Mouse (Mus musculus) natural killer cell, adult 2 months (primary cell): ENCODE data around the gene Fbrsl1.

ENCODE experiments used
- DNase-seq, 2 experiments: peaks; one replicate each; pipeline ENCODE4 v3.0.0; 2022; ENCODE audit warnings: low spot score in 2 of 2

Gene Fbrsl1

GRCm38 (mm10) chr5:110413018-110413417 lies 35.3 kb downstream of the Fbrsl1 start:
- no peak for DNase-seq

DNA sequence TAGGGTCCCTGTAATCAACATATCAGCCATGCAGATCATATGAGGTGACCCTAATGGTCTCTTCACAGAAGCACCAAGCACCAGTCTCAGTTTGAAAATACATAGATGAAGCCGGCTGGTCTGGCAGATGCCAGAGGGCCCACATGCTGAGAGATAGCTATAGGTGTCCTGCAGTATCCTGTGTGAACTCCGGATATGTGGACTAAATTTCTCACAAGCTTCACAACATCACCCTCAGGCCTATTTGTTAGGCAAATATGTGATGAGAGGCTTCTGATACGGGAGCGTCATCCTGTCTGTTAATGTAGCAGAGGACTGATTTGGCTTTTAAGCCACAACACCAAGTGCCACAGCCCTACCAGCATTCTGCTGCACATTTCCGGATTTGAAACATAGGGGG lies 37.9 kb downstream of the Fbrsl1 start:
- no peak for DNase-seq

GRCm38 (mm10) chr5:110408967-110409366 lies 39.3 kb downstream of the Fbrsl1 start:
- DNase-seq = no peak

GRCm38 (mm10) chr5:110406065-110406714 lies 42.1 kb downstream of the Fbrsl1 start:
- no peak for DNase-seq

- DNase-seq = no peak
Measured at GRCm38 (mm10) chr5:110403931-110404330, 44.4 kb downstream of the Fbrsl1 start.

GRCm38 (mm10) chr5:110402557-110402956 lies 45.7 kb downstream of the Fbrsl1 start:
- DNase-seq = no peak

- DNase-seq = no peak
Measured at GRCm38 (mm10) chr5:110401101-110401500, 47.2 kb downstream of the Fbrsl1 start.

DNA sequence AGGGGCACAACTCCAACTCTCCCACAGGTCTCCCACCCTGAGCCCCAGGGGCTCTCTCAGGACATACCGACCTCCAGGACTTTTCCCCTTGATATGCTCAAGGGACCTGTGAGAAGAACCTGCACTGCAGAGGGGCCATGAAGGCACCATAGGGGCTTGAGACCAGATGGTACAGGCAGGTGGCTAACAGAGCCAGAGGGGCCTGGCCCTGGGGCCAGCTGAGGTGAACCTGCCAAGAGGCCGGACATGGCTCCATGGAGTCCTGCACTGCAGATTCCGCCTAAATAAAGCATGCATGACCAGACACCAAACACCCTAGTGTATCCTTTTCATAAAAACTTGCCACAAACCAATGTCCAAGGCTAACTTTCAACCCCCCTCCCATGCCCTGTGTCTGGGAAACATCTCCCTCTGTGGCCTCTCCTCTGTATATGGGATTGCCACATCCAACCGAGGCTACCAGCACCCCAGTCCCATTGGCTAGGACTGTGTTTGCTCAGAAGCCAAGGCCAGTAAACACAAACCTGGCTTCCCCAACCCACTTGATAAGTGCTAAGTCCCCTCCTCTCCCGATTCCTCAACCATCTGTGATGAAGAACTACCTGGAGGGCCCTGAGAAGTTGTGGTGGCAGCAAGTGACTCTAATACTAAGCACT lies 53.2 kb downstream of the Fbrsl1 start:
- DNase-seq = no peak

DNA sequence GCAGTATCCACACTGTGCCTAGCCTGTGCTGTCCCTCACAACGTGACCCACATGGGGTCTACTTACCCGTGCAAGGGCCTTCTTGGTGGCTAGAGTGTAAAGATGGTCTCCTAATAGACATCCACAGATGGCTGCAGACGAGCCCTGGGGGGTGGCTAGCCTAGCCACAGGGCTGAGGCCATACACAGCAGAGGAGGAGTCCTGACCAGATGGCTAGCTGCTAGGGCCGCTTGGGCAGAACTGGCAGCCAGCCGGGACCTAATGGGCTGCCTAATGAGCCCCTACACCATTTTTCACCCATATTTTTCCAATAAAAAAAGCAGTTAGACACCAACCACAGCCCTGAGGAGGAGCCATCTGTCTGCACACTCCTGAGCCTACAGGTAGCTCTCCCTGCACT lies 55.6 kb downstream of the Fbrsl1 start:
- no peak for DNase-seq

DNA sequence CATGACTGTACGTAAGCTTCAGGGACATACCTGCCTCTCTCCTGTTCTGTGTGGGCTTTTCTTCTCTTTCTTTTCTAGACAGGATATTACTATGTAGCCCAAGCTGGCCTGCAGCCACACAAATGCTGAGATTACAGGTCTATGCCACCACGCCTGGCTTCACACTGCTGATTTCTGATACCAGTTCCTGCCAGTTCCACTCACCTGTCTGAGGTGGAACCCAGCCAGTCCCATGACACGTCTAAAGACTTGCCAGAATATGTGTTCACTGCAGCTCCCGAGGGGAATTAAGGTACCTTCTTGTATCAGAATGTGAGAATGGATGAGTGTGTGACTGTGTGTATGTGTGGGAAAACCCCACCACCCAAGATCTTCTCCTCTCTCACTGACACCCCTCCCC lies 57.7 kb downstream of the Fbrsl1 start:
- DNase-seq = no peak

- no peak for DNase-seq
Measured at GRCm38 (mm10) chr5:110387332-110387731, 61.0 kb downstream of the Fbrsl1 start.

GRCm38 (mm10) chr5:110386371-110387330 lies 61.7 kb downstream of the Fbrsl1 start:
- no peak for DNase-seq

GRCm38 (mm10) chr5:110385263-110385662 lies 63.0 kb downstream of the Fbrsl1 start:
- DNase-seq = no peak

DNA sequence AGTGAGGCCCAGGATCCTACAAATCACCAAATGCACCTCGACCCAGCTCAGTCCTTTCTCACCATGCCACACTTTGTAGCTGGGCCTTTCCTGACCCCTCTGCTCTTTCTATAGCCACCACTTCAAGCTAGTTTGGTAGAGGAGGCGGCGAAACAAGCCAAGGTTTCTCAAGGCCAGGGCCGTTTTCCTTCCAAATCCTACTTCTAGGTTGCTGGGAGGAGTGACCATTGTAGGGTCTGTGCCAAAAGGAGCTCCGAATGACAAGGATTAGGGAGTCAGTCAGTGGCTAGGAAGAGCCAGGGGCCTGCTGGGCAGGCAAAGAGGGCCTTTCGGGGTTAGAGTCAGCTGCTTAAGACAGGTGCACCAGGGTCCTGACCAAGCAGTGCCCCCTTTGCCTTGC lies 63.8 kb downstream of the Fbrsl1 start:
- DNase-seq = no peak

DNA sequence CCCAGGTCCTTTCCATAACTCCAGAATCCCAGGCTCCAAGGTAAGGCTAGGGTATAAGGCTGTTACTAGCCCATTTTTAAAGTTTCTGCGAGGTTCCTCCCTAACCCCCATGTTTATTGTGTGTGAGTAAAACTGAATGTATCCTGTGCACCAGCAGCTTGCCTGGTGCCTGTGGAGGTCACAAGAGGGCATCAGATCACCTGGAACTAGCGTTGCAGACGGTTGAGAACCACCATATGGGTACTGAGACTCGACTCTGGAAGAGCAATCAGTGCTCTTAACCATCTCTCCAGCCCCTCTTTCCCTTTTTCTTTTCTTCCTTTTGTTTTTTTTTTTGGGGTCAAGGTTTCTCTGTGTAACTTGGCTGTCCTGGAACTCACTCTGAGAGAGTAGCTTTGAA lies 68.5 kb downstream of the Fbrsl1 start:
- no peak for DNase-seq

DNA sequence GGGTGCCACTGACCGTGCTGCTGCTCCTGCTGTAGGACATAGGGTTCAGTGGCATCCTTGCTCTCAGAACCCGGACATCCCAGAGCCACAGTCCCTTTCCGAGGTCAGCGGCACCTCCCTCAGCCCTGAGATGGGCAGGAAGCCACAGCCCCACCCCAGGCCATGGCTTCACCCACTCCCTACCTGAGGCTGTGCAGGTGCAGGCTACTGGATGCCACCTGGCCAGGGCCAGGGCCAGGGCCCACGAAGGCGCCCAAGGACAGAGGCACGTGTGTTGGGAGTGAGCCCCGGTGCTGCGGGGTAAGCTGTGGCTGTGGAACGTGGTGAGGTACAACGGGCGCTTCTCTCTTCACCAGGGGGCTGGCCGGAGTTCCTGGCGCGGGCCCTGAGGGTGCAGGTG lies 69.2 kb downstream of the Fbrsl1 start:
- no peak for DNase-seq

GRCm38 (mm10) chr5:110378181-110378583 lies 70.1 kb downstream of the Fbrsl1 start:
- no peak for DNase-seq

GRCm38 (mm10) chr5:110376802-110377433 lies 71.4 kb downstream of the Fbrsl1 start:
- DNase-seq = peak; percentile 12 to 44

- DNase-seq = no peak
Measured at GRCm38 (mm10) chr5:110363822-110364545, 84.3 kb downstream of the Fbrsl1 start.

DNA sequence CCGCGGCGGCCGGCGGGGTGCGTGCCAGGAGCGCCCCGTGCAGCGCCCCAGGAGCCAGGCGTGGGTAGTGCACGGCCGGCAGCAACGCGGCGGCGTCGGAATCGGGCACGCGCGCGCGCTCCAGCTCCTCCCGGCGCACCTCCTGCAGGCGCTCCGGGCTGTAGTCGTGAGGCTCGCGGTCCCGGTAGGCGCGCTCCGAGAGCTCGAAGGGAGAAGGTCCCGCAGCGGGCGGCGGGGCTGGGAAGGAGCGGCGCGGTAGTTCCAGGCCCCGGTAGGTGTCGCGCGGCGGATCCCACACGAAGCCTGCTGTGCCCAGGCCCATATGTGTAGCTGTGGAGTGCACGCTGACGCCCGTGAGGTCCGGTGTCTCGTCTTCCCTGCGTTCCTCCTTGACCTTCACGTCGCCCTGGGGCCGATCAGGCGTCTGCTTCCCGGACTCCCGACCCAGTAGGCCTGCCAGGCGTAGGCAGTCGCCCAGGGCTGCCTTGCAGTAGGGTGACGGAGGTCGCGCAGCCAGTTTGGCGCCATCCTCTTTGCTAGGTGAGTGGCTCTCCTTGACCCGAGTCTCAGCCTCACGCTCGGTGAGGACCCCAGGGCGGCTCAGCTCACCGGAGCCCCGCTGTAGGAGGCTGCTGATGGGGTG lies 85.0 kb downstream of the Fbrsl1 start:
- peak in 1 of 2 experiments; percentile 41 for DNase-seq

- DNase-seq = no peak
Measured at GRCm38 (mm10) chr5:110362813-110363178, 85.5 kb downstream of the Fbrsl1 start.
